9 mouse cellular contexts compared by ENCODE assay signal in the genomic region with DNA sequence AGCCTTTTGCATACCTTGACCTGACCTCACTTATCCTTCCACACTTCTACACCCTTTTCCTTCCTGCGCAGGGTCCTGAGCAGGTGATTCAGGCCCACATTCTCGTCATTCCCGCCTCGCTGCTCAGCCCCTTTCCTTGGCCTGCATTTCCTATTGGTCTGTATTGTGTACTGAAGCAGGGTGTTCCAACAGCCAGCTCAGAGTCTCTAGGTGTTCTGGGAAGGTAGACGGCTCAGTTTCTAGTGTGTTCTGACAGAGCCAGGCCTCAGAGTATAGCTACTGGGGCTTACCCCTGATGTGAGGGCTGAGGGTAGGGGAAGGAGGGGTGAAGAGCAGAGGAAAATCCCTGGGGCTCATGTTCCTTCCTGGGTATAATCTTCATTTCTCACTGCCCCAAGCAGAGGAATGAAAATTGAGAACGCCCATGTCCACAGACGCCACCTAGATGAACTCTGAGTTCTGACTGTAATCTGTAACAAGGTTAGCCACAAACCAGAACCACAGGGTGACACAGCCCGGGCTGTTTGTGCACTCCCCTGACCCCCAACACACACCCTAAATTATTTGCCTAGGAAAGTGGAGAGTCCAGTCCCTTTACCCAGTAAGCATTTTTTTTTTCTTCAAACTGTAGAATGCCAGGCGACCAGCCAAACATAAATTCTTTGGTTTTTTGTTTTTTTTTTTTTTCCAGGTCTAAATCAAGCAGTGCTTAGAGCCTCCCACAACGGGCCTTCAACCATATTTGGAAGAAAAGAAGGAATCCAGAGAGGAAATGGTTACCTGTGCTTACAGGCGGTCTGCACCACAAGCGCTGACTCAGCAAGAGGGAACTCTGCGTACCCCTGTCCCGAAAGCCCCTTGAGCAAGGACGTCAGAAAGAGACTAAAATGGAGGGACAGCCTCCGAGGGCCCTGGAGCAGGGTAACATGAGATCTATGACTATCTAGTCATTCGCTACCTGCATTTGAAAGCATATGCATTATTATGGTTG.
A peak's percentile ranks its signal among the peaks of the same experiment; 100 is the strongest.
DNase-seq lines count a peak whose midpoint lies in the region; ATAC-seq lines count a peak whose summit lies in the region.
"Had no signal": no experiment of that assay in that cellular context is flagged by ENCODE, and none has a peak within 500 bp of the region (broad histone marks: within the 10 kb centered on the region; RNA-seq: fewer than 3 reads in every experiment).

No protein-coding gene starts in this region.

- intact Hi-C loops in heart, postnatal 25 days (cut with DNase I), result no loop called here

- 64% methylated on average over 17 of the region's 17 CpGs for WGBS in heart, embryonic 13.5 days
- WGBS in forebrain, embryonic 15.5 days, result 65% methylated on average over 17 of the region's 17 CpGs

- no peak for DNase-seq in heart, postnatal 25 days (ENCODE audit: low spot score)
- peak; percentile 36 for DNase-seq in spleen, postnatal 36 days (ENCODE audit: low spot score in 2 of 2)
- no peak for DNase-seq in spleen, postnatal 4 days (ENCODE audit: low spot score in 2 of 2)
- peak; percentile 52 for DNase-seq in thymus, postnatal 25 days
- DNase-seq in kidney, postnatal 4 days, result no peak
- no peak for DNase-seq in cerebellum, adult 11 months

- H3K4me3 ChIP-seq in heart, embryonic 13.5 days, result no peak overlapping the region
- H3K4me3 ChIP-seq in forebrain, embryonic 15.5 days, result no peak overlapping the region
- H3K4me3 ChIP-seq: embryonic facial prominence, embryonic 12.5 days had no signal

- peak overlapping the region; percentile 48; the same call in 1 of the 2 replicates for H3K4me2 ChIP-seq in heart, embryonic 13.5 days
- H3K4me2 ChIP-seq in forebrain, embryonic 15.5 days (replicated peaks), result peak overlapping the region; percentile 28; the same call in 1 of the 2 replicates

- 0 out of 2 replicates have a peak overlapping the region, but pooled peaks have one; percentile 19 for H3K9ac ChIP-seq in heart, embryonic 13.5 days
- no peak overlapping the region for H3K9ac ChIP-seq in forebrain, embryonic 15.5 days (replicated peaks)
- H3K9ac ChIP-seq: embryonic facial prominence, embryonic 12.5 days had no signal

- H3K4me1 ChIP-seq in heart, embryonic 13.5 days, result peaks cover 36% of the 10 kb centered on the region
- peaks cover 22% of the 10 kb centered on the region for H3K4me1 ChIP-seq in forebrain, embryonic 15.5 days

- H3K27ac ChIP-seq in heart, embryonic 13.5 days (replicated peaks), result peak overlapping the region; percentile 9; the same call in 1 of the 2 replicates
- H3K27ac ChIP-seq in forebrain, embryonic 15.5 days (replicated peaks), result no peak overlapping the region
- H3K27ac ChIP-seq: embryonic facial prominence, embryonic 12.5 days had no signal

- peaks cover 26% of the 10 kb centered on the region for H3K27me3 ChIP-seq in heart, embryonic 13.5 days (replicated peaks)
- no peaks in the 10 kb centered on the region for H3K27me3 ChIP-seq in forebrain, embryonic 15.5 days

- H3K9me3 ChIP-seq in heart, embryonic 13.5 days, result peaks cover 2% of the 10 kb centered on the region; the same call in 1 of the 2 replicates
- H3K9me3 ChIP-seq in forebrain, embryonic 15.5 days, result no peaks in the 10 kb centered on the region
- H3K9me3 ChIP-seq: embryonic facial prominence, embryonic 12.5 days had no signal

- ATAC-seq in heart, embryonic 13.5 days (ENCODE audit: extremely low read depth, insufficient number of reproducible peaks, low FRiP score, low TSS enrichment), result no peak
- ATAC-seq in forebrain, embryonic 15.5 days (replicated peaks), result no peak; the same call in 1 of the 2 replicates

- H3K36me3 ChIP-seq in heart, embryonic 13.5 days, result no peaks in the 10 kb centered on the region
- no peaks in the 10 kb centered on the region for H3K36me3 ChIP-seq in forebrain, embryonic 15.5 days
- H3K36me3 ChIP-seq: embryonic facial prominence, embryonic 12.5 days had no signal

Comparison
In these comparisons a context has a peak if more than half of its experiments do, and no peak if none do; other contexts are left out.
1. DNase-seq: peak in spleen, postnatal 36 days (2 of 2) and thymus, postnatal 25 days (single experiment); none in heart, postnatal 25 days (single experiment), spleen, postnatal 4 days (0 of 2), kidney, postnatal 4 days (0 of 2) and cerebellum, adult 11 months (single experiment).